Mouse (Mus musculus): ENCODE measurements at regions not wholly inside any gene's neighbourhood (a gene's known extent, or its start where the extent isn't known, plus 50 kb on each side); places are given as distances from the start of the nearest gene placed in this dataset.
A peak's percentile ranks its signal among the peaks of the same experiment; 100 is the strongest.
"Not testable (repeated sequence)": the region's sequence is repeated elsewhere in the genome, so short reads cannot be mapped to it uniquely, and the experiment has no call there.

- DNase-seq (ENCODE audit: low read depth, low spot score) = no peak
Measured at GRCm38 (mm10) chr12:40898414-40899027, 125.4 kb upstream of the Immp2l start.

DNA sequence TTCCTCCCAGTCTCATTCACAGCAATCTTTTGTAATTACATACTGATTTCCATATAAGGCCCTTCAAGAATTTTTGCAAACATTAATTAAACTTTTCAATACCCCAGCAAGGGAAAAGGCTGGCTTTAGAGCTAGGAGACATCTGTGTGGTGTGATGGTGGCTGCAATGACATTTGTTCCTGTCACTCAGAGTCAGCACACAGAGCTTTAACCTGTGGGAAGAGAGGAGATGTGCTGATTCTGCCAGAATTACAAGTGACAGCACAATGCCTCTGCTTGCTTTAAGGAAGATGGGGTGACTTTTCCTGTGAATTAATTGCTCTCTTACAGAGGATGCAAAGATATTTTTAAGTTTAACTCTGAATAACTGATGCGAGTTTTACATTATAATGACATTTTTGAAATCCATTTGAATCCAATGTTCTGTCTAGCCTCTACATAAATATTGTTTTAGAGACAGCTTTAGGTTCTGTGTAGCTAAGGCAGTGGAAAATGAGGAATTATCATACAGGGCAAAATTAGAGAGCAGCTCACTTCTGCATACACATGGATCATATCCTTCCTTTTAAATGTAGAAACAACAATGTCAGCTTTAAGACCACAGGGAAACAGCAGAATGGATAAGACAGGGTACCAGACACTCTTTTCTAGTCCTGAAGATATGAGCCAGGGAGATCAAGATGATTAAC lies 118.1 kb upstream of the Immp2l start:
- DNase-seq (ENCODE audit: low read depth, low spot score) = no peak

DNA sequence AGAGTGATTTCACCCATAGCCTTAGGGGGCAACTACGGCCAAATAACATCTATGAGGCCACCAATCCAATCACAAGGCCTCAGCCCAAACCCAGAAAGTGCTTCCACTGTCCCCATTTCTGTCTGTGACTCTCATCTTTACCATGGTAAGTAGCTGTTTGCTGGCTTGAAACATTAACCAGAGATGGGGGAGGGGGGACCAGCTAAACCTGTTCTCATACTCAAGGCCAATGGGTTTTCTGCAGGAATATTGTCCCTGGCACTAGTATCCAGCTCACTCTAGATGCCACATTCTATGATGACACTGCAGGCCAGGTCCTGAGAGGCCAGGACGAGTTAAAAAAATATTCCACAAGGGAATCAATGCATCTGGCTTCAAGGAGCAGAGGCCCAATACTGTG lies 117.1 kb upstream of the Immp2l start:
- no peak for DNase-seq (ENCODE audit: low read depth, low spot score)

DNA sequence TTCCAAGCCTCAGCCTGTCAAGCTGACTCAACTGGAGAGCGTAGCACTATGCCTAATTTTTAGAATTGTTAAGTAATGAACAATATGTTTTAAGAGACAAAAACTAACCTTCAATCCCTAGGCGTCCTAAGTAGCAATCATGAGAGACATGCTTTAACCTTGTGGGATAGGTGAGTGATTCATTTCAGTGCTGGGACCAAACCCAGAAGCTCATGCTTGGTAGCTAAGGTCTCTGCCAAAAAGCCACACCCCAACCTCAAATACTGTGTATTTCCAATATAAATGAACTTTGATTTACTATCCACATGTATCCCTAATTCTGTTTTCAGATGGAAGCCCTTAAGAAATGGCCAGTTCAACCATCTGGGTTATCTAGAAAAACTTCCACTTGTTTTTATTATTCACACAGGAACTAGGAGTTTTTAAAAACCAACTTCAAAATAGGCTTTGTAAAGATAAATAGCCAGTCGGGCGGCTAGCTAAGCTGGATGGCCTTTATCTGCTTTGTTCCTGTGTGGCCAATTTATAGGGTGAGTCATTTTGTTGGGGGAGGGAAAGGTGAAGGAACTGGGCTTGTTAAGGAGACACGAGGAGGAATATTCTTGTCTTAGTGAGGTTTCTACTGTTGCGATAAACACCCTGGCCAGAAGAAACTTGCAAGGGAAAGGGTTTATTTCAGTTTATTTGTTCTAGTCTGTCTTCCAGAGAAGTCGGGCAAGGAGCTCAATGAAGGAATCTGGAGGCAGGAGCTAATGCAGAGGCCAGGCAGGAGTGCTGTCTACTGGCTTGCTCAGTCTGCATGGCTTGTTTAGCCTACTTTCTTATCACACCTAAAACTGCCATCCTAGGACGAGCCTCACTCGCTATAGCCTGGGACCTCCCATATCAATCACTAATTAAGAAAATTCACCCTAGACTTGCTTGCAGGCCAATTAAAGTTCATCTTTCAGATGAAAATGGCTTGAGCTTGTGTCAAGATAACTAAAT lies 114.8 kb upstream of the Immp2l start:
- peak; percentile 36 for DNase-seq (ENCODE audit: low read depth, low spot score)

- peak; percentile 94 for DNase-seq (ENCODE audit: low read depth, low spot score)
Measured at GRCm38 (mm10) chr12:40917486-40917885, 106.4 kb upstream of the Immp2l start.

DNA sequence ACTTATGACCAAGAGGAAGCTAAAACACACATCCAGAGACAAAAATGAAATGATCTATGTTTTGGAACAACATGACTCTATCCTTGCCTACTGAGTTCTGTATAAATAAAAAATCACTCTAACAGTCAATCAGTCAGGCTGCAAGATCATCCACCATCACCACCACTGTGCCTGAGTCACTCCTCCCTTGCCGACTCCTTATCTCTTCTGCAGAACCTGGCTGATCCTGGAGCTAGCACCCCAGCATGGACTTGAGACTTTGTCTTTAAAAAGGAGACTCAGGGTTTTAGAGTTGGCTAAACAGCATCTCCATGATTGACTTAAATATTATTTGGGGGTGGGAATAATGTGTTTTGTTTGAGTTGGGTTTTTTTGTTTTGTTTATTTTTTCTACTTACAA lies 101.9 kb upstream of the Immp2l start:
- DNase-seq (ENCODE audit: low read depth, low spot score) = no peak

- DNase-seq (ENCODE audit: low read depth, low spot score) = no peak
Measured at GRCm38 (mm10) chr12:40926681-40927080, 97.2 kb upstream of the Immp2l start.

- DNase-seq (ENCODE audit: low read depth, low spot score) = not testable (repeated sequence)
Measured at GRCm38 (mm10) chr12:40929409-40929808, 94.5 kb upstream of the Immp2l start.

GRCm38 (mm10) chr12:40935098-40935759 lies 88.7 kb upstream of the Immp2l start:
- no peak for DNase-seq (ENCODE audit: low read depth, low spot score)

GRCm38 (mm10) chr12:40937037-40937436 lies 86.9 kb upstream of the Immp2l start:
- DNase-seq (ENCODE audit: low read depth, low spot score) = no peak

- no peak for DNase-seq (ENCODE audit: low read depth, low spot score)
Measured at GRCm38 (mm10) chr12:40946888-40947287, 77.0 kb upstream of the Immp2l start.

GRCm38 (mm10) chr12:40949580-40949979 lies 74.3 kb upstream of the Immp2l start:
- DNase-seq (ENCODE audit: low read depth, low spot score) = no peak

GRCm38 (mm10) chr12:40958536-40958935 lies 65.4 kb upstream of the Immp2l start:
- no peak for DNase-seq (ENCODE audit: low read depth, low spot score)

GRCm38 (mm10) chr12:40964996-40965395 lies 58.9 kb upstream of the Immp2l start:
- no peak for DNase-seq (ENCODE audit: low read depth, low spot score)

DNA sequence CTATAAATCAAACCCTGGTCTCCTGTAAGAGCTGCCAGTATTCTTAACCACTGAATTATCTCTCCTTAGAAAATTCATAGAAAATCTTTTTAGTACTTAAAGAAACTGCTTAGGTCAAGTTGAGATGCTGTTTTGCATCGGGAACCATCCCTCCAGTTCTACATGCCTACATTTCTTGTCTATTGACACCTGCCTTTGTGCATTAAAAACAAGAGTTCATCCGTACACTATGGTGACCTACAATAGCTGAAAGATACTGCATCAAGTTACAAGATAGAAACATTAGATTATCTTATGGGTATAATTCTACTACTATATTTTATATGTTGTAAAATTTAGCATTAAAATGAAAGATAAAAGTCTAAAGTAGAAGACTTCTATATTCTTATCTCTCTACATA lies 57.6 kb upstream of the Immp2l start:
- DNase-seq (ENCODE audit: low read depth, low spot score) = no peak

DNA sequence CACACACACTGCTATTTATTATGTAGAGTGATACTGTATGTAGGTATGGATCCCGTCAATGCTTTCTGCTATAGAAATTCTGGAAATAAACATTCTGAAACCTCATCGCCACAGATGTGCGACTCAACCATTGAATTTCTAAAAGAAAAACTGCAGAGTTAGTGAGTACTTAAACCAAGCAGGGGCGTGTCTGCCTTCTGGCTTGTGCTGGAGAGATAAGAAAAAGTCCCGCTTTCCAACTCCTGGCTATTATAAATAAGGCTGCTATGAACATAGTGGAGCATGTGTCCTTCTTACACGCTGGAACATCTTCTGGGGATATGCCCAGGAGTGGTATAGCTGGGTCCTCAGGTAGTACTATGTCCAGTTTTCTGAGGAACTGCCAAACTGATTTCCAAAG lies 57.2 kb upstream of the Immp2l start:
- DNase-seq (ENCODE audit: low read depth, low spot score) = not testable (repeated sequence)

DNA sequence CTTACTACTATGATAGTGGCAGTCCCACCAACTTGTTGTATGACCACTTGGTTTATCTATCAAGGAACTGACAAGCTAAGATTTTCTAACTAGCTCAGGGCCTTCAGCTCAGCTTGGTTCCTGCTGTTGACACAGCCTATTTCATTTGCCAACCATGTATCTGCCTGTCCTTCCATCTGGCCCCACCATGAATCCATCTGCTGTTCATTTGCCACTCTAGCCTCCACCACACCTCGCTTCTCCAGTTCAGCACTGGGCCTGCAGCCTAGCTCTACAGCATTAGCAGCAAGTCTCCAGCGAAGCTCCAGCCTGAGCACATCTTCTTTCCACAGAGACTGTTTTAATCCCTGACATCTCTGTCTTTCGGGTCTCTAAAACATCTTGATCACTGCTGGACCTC lies 51.0 kb upstream of the Immp2l start:
- DNase-seq (ENCODE audit: low read depth, low spot score) = no peak

Measured in R1 (cell line).